Comparison of ENCODE assay signal across 22 mouse cellular contexts in genomic region chrX:140822295-140822694, GRCm38 (mm10). TPM values are rescaled to one million over a fixed set of nuclear protein-coding genes. Genes with fewer than 3 reads are reported as not detected.
"Had no signal": no experiment of that assay in that cellular context is flagged by ENCODE, and none has a peak within 500 bp of the region (broad histone marks: within the 10 kb centered on the region; RNA-seq: fewer than 3 reads in every experiment).

No protein-coding gene starts in this region.

- H3K4me2 ChIP-seq: liver, embryonic 11.5 days; liver, embryonic 13.5 days; liver, embryonic 15.5 days; midbrain, embryonic 11.5 days; midbrain, embryonic 13.5 days; midbrain, embryonic 15.5 days; neural tube, embryonic 12.5 days; stomach, embryonic 15.5 days had no signal

- H3K36me3 ChIP-seq: liver, embryonic 13.5 days; liver, embryonic 15.5 days; midbrain, embryonic 13.5 days; midbrain, embryonic 15.5 days; neural tube, embryonic 12.5 days; stomach, embryonic 15.5 days had no signal

- H3K9ac ChIP-seq: liver, embryonic 13.5 days; liver, embryonic 15.5 days; liver, postnatal 0 days; midbrain, embryonic 13.5 days; midbrain, embryonic 15.5 days; neural tube, embryonic 12.5 days; stomach, embryonic 15.5 days had no signal

- H3K9me3 ChIP-seq: liver, embryonic 13.5 days; liver, embryonic 15.5 days; megakaryocyte, embryonic 14.5 days; midbrain, embryonic 13.5 days; midbrain, embryonic 15.5 days; neural tube, embryonic 12.5 days; stomach, embryonic 15.5 days had no signal

- H3K27ac ChIP-seq: liver, embryonic 13.5 days; liver, embryonic 15.5 days; macrophage; midbrain, embryonic 13.5 days; midbrain, embryonic 15.5 days; neural tube, embryonic 12.5 days; stomach, embryonic 15.5 days had no signal

- ATAC-seq: liver, postnatal 0 days; lung, postnatal 0 days; midbrain, embryonic 13.5 days; midbrain, embryonic 15.5 days had no signal

- H3K4me3 ChIP-seq: liver, embryonic 13.5 days; liver, embryonic 15.5 days; megakaryocyte, embryonic 14.5 days; midbrain, embryonic 13.5 days; midbrain, embryonic 15.5 days; neural tube, embryonic 12.5 days; stomach, embryonic 15.5 days had no signal

- H3K27me3 ChIP-seq: liver, embryonic 13.5 days; liver, embryonic 15.5 days; neural tube, embryonic 12.5 days; stomach, embryonic 15.5 days had no signal

- H3K4me1 ChIP-seq: liver, embryonic 13.5 days; liver, embryonic 15.5 days; megakaryocyte, embryonic 14.5 days; midbrain, embryonic 13.5 days; midbrain, embryonic 15.5 days; neural tube, embryonic 12.5 days; stomach, embryonic 15.5 days had no signal

- DNase-seq: liver; liver, embryonic 13.5 days; liver, postnatal 0 days; right cerebral cortex, postnatal 14 days; thymus, adult 2 months; thymus, postnatal 25 days; thymus, postnatal 4 days had no signal

RNA-seq across cellular contexts. Expression of gene Tex13b, which starts 9.1 kb away (rescaled TPM):
- polyA plus RNA-seq: limb, embryonic 14.5 days; liver, embryonic 11.5 days; liver, embryonic 13.5 days; liver, embryonic 15.5 days; liver, postnatal 0 days; lung, postnatal 0 days; macrophage; midbrain, embryonic 11.5 days; midbrain, embryonic 13.5 days; midbrain, embryonic 15.5 days; midbrain, postnatal 0 days; neural tube, embryonic 12.5 days; neural tube, embryonic 14.5 days; spleen, adult 2 months; stomach, embryonic 15.5 days; thymus, adult 2 months; urinary bladder, adult 2 months had no signal
